Mouse (Mus musculus) gastrocnemius, postnatal 25 days (tissue): ENCODE results near the gene B9d2. TPM values are rescaled to one million over a fixed set of nuclear protein-coding genes. Genes with fewer than 3 reads are reported as not detected.
"Not testable (repeated sequence)": the region's sequence is repeated elsewhere in the genome, so short reads cannot be mapped to it uniquely, and the experiment has no call there.

ENCODE experiments used
- DNase-seq: peaks from one replicate; pipeline ENCODE4 v3.0.0; 2022
- total RNA-seq, 2 experiments: library from RNA; stranded (reverse); gene quantifications; 1 replicate in 1 of 2; 2 replicates in 1 of 2; pipeline ENCODE4 v1.2.3; 2021

Gene B9d2
- total RNA-seq, 2 experiments from 2014 or later = 8.4 to 8.8 TPM

GRCm38 (mm10) chr7:25703793-25704494, 23.4 kb downstream of the B9d2 start:
- no peak for DNase-seq

- no peak for DNase-seq
Measured at GRCm38 (mm10) chr7:25704716-25705364, 24.3 kb downstream of the B9d2 start.

- DNase-seq = no peak
Measured at GRCm38 (mm10) chr7:25705801-25706251, 25.2 kb downstream of the B9d2 start.

GRCm38 (mm10) chr7:25706578-25707170, 26.1 kb downstream of the B9d2 start:
- no peak for DNase-seq

GRCm38 (mm10) chr7:25707581-25708292, 27.2 kb downstream of the B9d2 start:
- peak; percentile 64 for DNase-seq

- DNase-seq = no peak
Measured at GRCm38 (mm10) chr7:25709961-25710360, 29.4 kb downstream of the B9d2 start.

GRCm38 (mm10) chr7:25710519-25711130, 30.0 kb downstream of the B9d2 start:
- DNase-seq = no peak

- DNase-seq = no peak
Measured at GRCm38 (mm10) chr7:25711165-25711564, 30.6 kb downstream of the B9d2 start.

- DNase-seq = peak; percentile 74
Measured at GRCm38 (mm10) chr7:25711731-25712197, 31.2 kb downstream of the B9d2 start.

GRCm38 (mm10) chr7:25712801-25713200, 32.2 kb downstream of the B9d2 start:
- no peak for DNase-seq

- DNase-seq = no peak
Measured at GRCm38 (mm10) chr7:25714581-25714980, 34.0 kb downstream of the B9d2 start.

GRCm38 (mm10) chr7:25715731-25716271, 35.2 kb downstream of the B9d2 start:
- DNase-seq = no peak

GRCm38 (mm10) chr7:25717478-25717877, 36.9 kb downstream of the B9d2 start:
- DNase-seq = no peak

- peak; percentile 89 for DNase-seq
Measured at GRCm38 (mm10) chr7:25718788-25719417, 38.3 kb downstream of the B9d2 start, which contains the start of gene Ccdc97. Ccdc97 (minus strand) TSS chr7:25719088.

- DNase-seq = no peak
Measured at GRCm38 (mm10) chr7:25719761-25720610, 39.4 kb downstream of the B9d2 start.

- DNase-seq = no peak
Measured at GRCm38 (mm10) chr7:25720760-25721159, 40.2 kb downstream of the B9d2 start.

- DNase-seq = not testable (repeated sequence)
Measured at GRCm38 (mm10) chr7:25721776-25722175, 41.2 kb downstream of the B9d2 start.

- DNase-seq = no peak
Measured at GRCm38 (mm10) chr7:25725886-25726285, 45.3 kb downstream of the B9d2 start.

- no peak for DNase-seq
Measured at GRCm38 (mm10) chr7:25727800-25728199, 47.2 kb downstream of the B9d2 start.

- no peak for DNase-seq
Measured at GRCm38 (mm10) chr7:25729396-25729795, 48.8 kb downstream of the B9d2 start.
